Mouse (Mus musculus) liver, adult 2 months (tissue): ENCODE results near the gene Cox17. TPM values are rescaled to one million over a fixed set of nuclear protein-coding genes. Genes with fewer than 3 reads are reported as not detected.

ENCODE experiments used
- DNase-seq: peaks from one replicate; pipeline ENCODE4 v3.0.0-alpha.2; 2011; ENCODE audit warnings: low read depth, low spot score; ENCODE audit errors: extremely low read depth
- H3K27ac ChIP-seq: fragments of 200-500 bp; replicated peaks from 2 replicates; pipeline ENCODE4 v1.5.1; 2012; ENCODE audit warnings: low read depth, mild to moderate bottlenecking, control low read depth, inconsistent platforms, low read length; ENCODE audit not compliant: insufficient read depth
- H3K27me3 ChIP-seq: fragments of 200-500 bp; 2 replicates; pipeline ENCODE4 v1.6.1; 2012; ENCODE audit warnings: mild to moderate bottlenecking, moderate library complexity, low read length, inconsistent platforms; ENCODE audit not compliant: control insufficient read depth, insufficient read depth
- H3K36me3 ChIP-seq: fragments of 200-500 bp; 2 replicates; pipeline ENCODE4 v1.6.1; 2012; ENCODE audit warnings: low read length, inconsistent platforms; ENCODE audit not compliant: control insufficient read depth, insufficient read depth
- H3K4me1 ChIP-seq: fragments of 200-500 bp; 2 replicates; pipeline ENCODE4 v1.6.1; 2011; ENCODE audit warnings: low read length; ENCODE audit not compliant: control insufficient read depth, insufficient read depth
- H3K4me3 ChIP-seq: fragments of 200-500 bp; 2 replicates; pipeline ENCODE4 v1.5.1; 2011; ENCODE audit warnings: low read depth, mild to moderate bottlenecking, control low read depth, low read length, moderate library complexity; ENCODE audit not compliant: insufficient read depth
- H3K79me2 ChIP-seq: fragments of 200-500 bp; 2 replicates; pipeline ENCODE4 v1.6.1; 2012; ENCODE audit warnings: inconsistent platforms, mild to moderate bottlenecking, low read length, moderate library complexity; ENCODE audit not compliant: control insufficient read depth, insufficient read depth
- H3K9ac ChIP-seq: fragments of 200-500 bp; 2 replicates; pipeline ENCODE4 v1.6.1; 2012; ENCODE audit warnings: low read depth, mild to moderate bottlenecking, control low read depth, inconsistent platforms, low read length
- CTCF ChIP-seq: fragments of 200-500 bp; IDR thresholded peaks from 2 replicates; pipeline ENCODE4 v1.5.1; 2011; ENCODE audit warnings: low read depth, low read length, control low read depth
- POLR2A ChIP-seq: fragments of 200-500 bp; IDR thresholded peaks from 2 replicates; pipeline ENCODE4 v1.6.1; 2011; ENCODE audit warnings: low read length, control low read depth; ENCODE audit not compliant: insufficient read depth; ENCODE audit errors: extremely low read depth
- WGBS: fragments of 180-500 bp; shearing (Covaris S2); methylation state at CpG from one replicate; pipeline ENCODE4 v1.1.7; 2018; 5-methylcytosine and 5-hydroxymethylcytosine counted together
- polyA plus RNA-seq: library from polyadenylated mRNA; depleted of rRNA; stranded (reverse); fragments of >200 nt; gene quantifications from 2 replicates; pipeline ENCODE4 v1.2.3, GENCODE M21; 2012
- total RNA-seq: library from RNA; depleted of rRNA; stranded (reverse); fragments of >200 nt; gene quantifications from 2 replicates; pipeline ENCODE4 v1.2.3, GENCODE M21; 2014

The Cox17 gene
- total and polyA plus RNA-seq, 2 experiments, result 39.4 to 69.9 TPM

- no peaks in the 10 kb centered on the region for H3K27me3 ChIP-seq
- no peak for DNase-seq
- no peak overlapping the region for H3K4me3 ChIP-seq
- TF ChIP-seq POLR2A (no peak), CTCF (no peak)
- WGBS, result 92% methylated on average over 10 of the region's 10 CpGs
- no peaks in the 10 kb centered on the region for H3K36me3 ChIP-seq
- no peaks in the 10 kb centered on the region for H3K4me1 ChIP-seq
- H3K79me2 ChIP-seq, result no peaks in the 10 kb centered on the region
- H3K27ac ChIP-seq, result no peak overlapping the region
- no peak overlapping the region for H3K9ac ChIP-seq
Observed at GRCm38 (mm10) chr16:38365390-38365789, 18.6 kb downstream of the Cox17 start.

- H3K79me2 ChIP-seq, result no peaks in the 10 kb centered on the region
- H3K27ac ChIP-seq, result no peak overlapping the region
- no peaks in the 10 kb centered on the region for H3K27me3 ChIP-seq
- no peak overlapping the region for H3K9ac ChIP-seq
- 83% methylated on average over 4 of the region's 4 CpGs for WGBS
- TF ChIP-seq POLR2A, result no peak
- no peak for TF ChIP-seq CTCF
- no peaks in the 10 kb centered on the region for H3K36me3 ChIP-seq
- H3K4me3 ChIP-seq, result no peak overlapping the region
- no peak for DNase-seq
- no peaks in the 10 kb centered on the region for H3K4me1 ChIP-seq
Observed at GRCm38 (mm10) chr16:38366231-38366630, 19.4 kb downstream of the Cox17 start.

DNA sequence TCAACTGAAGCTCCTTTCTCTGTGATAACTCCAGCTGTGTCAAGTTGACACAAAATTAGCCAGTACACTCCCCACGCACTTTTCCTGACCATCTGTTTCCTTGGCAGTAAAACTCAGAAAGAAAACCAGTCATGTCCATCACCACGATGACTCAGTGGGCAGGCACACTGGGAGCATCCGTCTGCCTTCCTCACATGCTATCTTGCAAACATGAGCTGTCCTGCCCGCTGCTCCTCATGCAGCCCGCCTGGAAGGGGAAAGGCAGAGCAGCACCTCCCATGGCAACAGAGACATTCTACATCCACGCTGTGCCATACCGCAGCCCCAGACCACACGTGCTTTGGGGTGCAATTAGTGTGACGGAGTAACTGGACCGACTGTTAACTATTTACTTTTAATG, 21.5 kb downstream of the Cox17 start:
- no peak for DNase-seq
- Histone ChIP-seq H3K36me3 (no peaks in the 10 kb centered on the region), H3K27ac (no peak overlapping the region), H3K79me2 (no peaks in the 10 kb centered on the region), H3K4me1 (peaks cover under 1% of the 10 kb centered on the region; the same call in 1 of the 2 replicates), H3K4me3 (no peak overlapping the region), H3K27me3 (no peaks in the 10 kb centered on the region), H3K9ac (no peak overlapping the region)
- no peak for TF ChIP-seq POLR2A
- no peak for TF ChIP-seq CTCF
- 87% methylated on average over 10 of the region's 10 CpGs for WGBS

- TF ChIP-seq CTCF (no peak), POLR2A (no peak)
- Histone ChIP-seq H3K79me2 (no peaks in the 10 kb centered on the region), H3K36me3 (no peaks in the 10 kb centered on the region), H3K27ac (no peak overlapping the region), H3K9ac (no peak overlapping the region), H3K4me3 (no peak overlapping the region), H3K27me3 (no peaks in the 10 kb centered on the region), H3K4me1 (peaks cover 1% of the 10 kb centered on the region; the same call in 1 of the 2 replicates)
- no peak for DNase-seq
- WGBS, result 88% methylated on average over 7 of the region's 7 CpGs
Observed at GRCm38 (mm10) chr16:38369000-38369399, 22.2 kb downstream of the Cox17 start.

DNA sequence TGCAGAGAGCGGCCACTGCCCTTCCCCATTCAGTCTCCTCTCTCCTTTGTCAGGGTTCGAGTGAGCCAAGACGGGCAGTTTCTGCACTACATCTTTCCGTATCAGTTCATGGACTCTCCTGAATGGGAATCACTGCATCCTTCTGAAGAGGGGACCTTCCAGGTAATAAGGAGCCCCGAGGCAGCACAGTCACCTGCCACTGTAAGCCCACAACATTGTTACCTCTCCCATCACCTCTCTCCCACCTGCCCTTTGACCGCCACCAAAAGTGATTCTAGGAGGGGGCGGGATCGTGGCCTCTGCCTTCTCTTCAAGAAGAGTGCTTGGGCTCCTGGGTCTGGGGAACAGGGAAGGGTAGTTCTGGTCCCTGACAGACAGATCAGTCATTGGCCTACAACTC, 22.6 kb downstream of the Cox17 start:
- H3K27ac ChIP-seq, result no peak overlapping the region
- H3K79me2 ChIP-seq, result no peaks in the 10 kb centered on the region
- no peaks in the 10 kb centered on the region for H3K27me3 ChIP-seq
- H3K4me1 ChIP-seq, result peaks cover 1% of the 10 kb centered on the region; the same call in 1 of the 2 replicates
- WGBS, result 88% methylated on average over 8 of the region's 8 CpGs
- no peak for DNase-seq
- H3K36me3 ChIP-seq, result no peaks in the 10 kb centered on the region
- no peak overlapping the region for H3K4me3 ChIP-seq
- TF ChIP-seq CTCF (no peak), POLR2A (no peak)
- H3K9ac ChIP-seq, result no peak overlapping the region

DNA sequence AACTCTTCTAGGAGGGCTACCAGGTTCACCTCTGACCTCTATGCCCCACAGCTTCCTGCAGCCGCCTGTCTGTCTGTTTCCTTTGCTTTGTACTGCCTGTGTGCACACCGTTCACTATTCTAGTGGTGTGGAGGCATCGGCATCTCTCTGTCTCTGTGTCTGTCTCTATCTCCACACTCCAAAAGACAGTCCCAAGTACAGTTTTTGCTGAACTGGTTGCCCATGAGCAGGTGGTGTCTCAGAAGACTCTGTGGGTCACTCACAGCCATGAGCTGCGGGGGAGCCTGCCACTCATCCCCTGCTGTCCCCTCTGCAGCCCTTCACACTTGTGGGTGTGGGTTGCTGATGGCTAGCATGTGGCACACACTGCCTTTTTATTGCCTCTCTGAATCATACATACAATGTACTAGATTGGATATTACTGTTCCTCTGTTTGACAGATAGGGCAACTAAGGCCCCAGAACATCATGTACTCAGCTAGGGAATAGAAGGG, 23.2 kb downstream of the Cox17 start:
- H3K4me1 ChIP-seq, result peaks cover 1% of the 10 kb centered on the region; the same call in 1 of the 2 replicates
- no peaks in the 10 kb centered on the region for H3K79me2 ChIP-seq
- TF ChIP-seq POLR2A, result no peak
- no peak for TF ChIP-seq CTCF
- H3K9ac ChIP-seq, result no peak overlapping the region
- H3K27me3 ChIP-seq, result no peaks in the 10 kb centered on the region
- 86% methylated on average over 4 of the region's 4 CpGs for WGBS
- H3K27ac ChIP-seq, result no peak overlapping the region
- H3K4me3 ChIP-seq, result no peak overlapping the region
- DNase-seq, result no peak
- H3K36me3 ChIP-seq, result no peaks in the 10 kb centered on the region
